Mouse (Mus musculus): ENCODE measurements at regions not wholly inside any gene's neighbourhood (a gene's known extent, or its start where the extent isn't known, plus 50 kb on each side); places are given as distances from the start of the nearest gene placed in this dataset.

DNA sequence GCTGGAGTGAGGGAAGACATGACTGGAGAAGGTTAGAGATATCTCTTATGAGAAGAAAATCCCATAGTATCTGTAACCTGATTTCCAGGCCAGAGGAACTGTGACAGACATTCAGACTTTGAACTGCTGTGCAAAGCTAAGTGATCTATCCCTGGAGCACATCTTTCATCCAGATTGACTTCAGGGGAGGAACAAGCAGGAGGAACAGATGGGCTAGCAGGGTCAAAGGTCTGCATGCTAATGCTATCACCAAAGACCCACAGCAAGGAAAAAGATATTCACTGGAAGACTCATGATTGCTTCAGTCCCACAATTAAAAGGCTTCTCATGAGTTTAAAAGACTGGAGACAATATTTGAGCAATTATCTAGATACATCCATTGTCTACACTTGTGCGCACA, 855.7 kb upstream of the Sox9 start:
- TF ChIP-seq POLR2A (IDR thresholded peaks at IDR 0.05; ENCODE audit: insufficient read length, low read depth) (no peak), TCF12 (IDR thresholded peaks at IDR 0.05; ENCODE audit: insufficient read depth, poor library complexity, severe bottlenecking) (no peak), MAX (IDR thresholded peaks at IDR 0.05; ENCODE audit: low read depth) (no peak), USF1 (IDR thresholded peaks at IDR 0.05; ENCODE audit: low read depth) (no peak)
